Mouse (Mus musculus) spleen, postnatal 10 days (tissue): ENCODE results near the gene Tmem135.

Experiments used
- DNase-seq, 2 experiments: peaks; one replicate each; pipeline ENCODE4 v3.0.0; 2021 to 2022; ENCODE audit warnings: low spot score in 2 of 2

Gene Tmem135

DNA sequence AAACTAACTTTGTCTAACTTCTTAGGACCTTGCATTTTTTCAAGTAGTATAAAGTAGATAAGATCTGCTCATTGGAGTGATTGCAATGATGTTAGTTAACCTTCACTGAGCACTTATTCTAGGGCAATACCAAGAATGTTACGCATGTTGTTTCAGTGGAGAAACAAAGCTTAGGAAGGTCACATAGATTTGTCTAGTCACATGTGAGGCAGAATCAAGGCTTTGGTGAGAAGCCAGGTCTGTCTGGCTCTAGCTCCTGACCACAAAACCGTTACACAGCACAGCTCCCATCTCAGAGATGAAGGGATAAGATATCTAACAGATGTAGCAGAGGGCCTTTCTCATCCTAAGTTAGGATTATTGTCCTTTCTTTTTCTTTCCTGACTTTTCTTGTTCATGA is 13.4 kb downstream of the Tmem135 start:
- DNase-seq = no peak

DNA sequence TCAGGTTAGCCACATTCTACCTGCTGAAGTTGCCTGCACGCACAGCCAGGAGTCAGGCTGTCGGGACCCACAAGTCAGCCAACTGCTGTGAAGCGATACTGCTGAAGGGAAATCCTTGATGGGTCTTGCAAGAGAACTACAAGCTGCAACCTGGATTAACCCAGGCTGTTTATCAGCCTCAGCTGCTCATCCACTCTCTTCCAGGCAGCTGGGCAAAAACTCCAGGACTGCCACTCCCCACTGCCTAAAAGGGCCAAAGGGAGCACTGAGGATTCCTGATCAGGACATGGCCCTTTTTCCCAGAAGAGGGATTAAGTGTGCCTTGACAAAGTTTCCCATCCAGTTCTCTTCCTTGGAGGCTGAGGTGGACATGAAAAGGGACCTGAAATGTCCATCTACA is 15.0 kb downstream of the Tmem135 start:
- no peak for DNase-seq

DNA sequence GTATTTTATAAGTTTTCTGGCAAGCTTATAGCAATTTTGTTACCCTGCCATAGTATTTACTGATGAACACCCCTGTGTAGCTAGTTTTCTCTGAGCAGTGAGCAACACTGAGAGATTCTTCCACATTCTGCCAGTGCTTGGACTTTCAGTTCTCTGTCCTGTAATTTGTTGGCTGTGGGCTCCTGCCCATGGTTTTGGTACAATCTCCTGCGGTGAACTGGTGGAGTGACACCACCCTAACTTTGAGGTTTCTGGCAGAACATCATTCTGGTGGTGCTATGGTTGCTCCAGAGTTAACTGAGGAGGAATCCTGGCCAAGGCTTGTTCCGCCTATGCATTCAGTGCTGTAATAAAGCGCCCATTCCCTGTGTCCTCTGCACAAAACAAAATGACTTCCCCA is 21.1 kb downstream of the Tmem135 start:
- DNase-seq = no peak

DNA sequence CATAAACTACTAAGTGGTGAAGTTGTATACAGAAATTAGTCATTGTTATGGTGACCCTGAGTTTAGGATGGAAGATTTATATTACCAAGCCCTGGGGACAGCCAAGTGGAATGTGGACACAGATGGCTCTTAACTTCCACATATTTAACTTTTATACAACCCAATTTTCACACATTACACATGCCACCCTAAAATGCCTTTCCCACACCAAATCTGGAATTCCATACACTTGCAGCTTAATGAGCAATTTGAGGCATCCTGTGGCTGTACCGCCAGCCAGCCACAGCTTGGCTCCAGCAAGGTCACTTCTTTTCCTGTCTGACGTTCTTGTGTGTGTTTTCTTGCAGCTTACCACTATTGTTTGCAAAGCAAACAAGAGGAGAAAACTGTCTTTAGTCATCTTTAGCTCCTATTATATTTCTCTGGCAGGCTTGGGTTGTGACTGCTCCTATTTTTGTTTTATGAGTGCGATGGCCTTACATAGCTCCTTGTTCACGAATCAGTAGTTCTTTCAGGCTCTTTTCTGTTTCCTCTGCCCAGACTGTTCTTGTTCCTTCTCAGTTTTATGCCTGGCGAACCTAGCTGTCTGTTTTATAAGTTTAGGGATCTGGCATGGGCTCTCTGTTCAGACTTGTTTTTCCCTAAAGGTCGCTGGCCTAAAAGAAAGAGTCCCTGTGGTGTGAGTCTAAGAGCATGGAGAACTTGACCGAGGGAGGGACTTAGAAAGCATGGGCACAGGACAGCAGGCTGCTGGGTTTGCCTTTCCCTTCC is 22.9 kb downstream of the Tmem135 start:
- DNase-seq = no peak

DNA sequence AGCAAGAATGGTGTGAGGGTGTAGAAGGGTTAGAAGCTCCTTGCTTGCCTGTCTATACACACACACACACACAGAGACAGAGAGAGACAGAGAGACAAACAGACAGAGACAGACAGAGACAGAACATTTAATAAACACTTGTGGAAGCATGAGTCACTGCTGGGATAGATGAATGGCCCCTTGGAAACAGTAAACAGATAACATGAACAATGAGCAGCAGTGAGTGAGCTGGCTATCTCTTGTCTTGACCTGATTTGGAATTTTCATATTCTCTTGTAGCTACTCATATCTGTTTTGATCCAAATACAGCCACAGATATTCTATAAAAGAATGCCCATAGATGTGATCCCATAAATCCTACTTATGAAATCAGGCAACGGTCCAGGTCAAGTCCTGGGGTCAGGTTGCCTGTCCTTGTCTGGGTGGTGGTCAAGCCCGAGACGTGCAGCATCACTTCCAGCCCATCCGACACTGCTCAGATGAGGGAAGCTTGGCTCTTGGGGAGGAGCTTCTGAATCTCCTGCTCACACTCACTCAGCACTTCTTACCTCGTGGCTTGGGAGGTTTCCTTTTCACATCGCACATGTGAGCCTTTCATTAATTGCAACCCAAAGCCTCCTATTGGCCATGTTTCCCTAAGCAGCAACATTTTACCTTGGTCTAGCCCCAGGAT is 32.3 kb downstream of the Tmem135 start:
- no peak for DNase-seq

DNA sequence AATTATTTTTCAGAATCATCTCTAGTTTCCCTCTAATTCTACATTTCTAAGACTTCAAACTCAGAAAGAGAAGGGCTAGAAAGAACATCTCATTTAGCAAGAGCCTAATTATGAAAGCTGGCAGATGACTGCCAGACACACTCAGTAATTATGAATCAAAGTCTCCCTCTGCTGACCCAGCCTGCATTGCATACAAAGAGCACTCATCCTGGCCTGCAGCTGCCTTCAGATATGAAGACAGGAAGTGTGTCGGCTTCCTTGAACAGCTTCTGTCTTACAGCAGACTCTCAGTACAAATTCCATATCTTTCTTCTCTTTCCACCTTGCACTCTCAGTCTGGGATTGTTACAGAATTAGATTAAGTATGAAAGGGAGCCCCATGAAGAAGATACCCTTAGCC is 33.1 kb downstream of the Tmem135 start:
- peak in 1 of 2 experiments; percentile 45 for DNase-seq

DNA sequence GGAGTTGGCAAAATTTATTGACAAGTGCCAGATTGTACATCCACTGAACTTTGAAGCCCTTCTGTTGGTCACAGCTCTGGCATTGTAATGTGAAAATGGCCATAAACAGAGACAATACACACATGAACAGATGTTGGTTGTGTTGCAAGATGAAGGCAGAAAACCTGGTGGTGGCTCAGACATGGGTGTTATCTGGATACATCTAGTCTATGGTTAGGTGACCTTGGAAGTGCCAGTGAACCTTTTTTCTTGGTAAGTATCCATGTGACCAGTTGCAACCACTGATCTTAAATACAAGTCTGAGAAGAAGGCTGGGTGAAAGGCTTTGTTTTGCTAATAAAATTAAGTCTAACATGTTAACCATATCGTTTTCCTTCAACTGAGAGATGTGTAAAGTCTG is 33.9 kb downstream of the Tmem135 start:
- DNase-seq = no peak

DNA sequence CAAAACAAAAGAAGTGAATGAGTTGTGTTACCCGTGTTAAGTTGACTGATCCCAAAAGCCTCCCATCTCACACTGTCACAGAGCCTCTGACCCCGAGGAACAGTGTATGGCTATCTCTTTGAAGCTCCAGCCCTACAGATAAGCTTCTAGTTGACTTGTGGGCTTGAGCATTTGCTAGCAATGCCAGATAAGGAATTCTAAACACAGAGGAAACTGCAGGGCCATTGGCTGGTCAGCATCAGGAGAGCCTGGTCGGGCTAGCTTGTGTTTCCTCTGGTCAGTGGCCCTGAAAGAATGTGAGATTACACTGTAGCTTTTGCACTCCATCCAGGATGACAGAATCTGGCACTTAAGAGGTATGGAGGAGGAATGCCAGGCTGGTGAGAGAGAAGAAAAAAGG is 36.4 kb downstream of the Tmem135 start:
- DNase-seq = no peak

DNA sequence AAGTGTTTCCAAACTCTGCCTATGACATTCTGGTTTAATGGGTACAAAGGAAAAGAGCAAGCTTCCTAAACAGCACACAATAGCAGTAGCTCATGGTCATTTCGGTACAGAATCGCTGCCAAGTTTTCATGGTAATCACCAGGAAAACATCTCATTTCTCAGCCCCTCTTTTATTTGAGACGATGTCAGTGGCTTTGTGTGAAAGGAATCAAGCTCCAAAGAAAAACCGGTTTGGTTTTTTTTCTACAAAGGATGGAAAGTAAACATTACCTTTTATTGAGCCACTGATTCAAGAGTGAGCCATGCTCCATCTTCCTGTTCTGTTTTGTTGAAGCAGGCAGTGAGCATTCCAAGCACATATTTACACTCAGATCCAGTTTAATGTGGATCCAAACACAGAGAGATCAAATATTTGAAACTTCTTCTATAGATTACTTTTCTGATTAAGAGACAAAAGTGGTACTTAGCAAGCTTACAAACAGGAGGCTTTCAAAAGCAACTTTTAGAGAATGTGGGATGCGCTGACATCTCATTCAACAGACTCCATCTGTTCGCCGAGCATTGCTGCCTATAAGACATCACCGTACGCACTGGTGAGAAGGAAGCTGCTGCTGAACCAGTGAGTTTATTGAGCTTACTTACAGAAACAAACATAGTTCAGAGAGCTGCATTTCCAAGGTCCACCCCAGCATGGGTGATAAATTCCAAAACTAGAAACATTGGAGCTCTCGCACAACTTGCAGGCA is 38.7 kb downstream of the Tmem135 start:
- DNase-seq = no peak

DNA sequence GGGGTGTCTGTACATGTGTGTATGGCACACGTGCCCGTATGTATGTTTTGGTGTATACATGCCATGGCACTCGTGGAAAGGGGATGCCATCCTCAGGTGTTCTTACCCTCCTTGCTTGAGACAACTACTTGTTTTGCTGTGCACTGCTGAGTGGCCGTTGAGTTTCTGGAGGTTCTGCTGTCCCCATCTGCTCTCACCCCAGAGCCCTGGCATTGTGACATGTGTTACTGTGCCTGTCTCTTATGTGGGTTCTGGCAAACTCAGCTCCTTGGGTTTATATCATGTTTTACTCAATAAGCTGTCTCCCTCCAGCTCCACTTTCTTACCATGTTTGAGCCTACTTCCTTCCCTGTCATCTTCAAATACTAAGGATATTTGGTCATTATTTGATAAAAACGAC is 40.0 kb downstream of the Tmem135 start:
- DNase-seq = no peak

DNA sequence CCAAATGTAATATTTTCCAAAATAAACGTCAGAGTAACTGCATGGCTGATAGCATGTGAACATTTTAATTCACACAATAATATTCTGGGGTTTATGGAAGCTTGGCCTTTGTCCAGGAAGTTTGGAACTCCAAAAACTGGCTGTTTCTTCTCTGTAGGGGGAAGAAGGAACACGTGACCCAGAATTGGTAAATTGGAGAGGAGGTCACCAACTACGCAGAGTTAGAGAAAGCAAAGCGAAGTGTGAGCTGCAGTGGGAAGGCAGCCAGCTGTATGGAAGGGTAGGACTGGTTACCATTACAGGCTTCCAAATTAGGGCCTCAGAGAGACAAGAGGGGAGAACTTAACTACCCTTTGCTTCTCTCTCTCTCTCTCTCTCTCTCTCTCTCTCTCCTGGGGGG is 47.7 kb downstream of the Tmem135 start:
- DNase-seq = no peak

DNA sequence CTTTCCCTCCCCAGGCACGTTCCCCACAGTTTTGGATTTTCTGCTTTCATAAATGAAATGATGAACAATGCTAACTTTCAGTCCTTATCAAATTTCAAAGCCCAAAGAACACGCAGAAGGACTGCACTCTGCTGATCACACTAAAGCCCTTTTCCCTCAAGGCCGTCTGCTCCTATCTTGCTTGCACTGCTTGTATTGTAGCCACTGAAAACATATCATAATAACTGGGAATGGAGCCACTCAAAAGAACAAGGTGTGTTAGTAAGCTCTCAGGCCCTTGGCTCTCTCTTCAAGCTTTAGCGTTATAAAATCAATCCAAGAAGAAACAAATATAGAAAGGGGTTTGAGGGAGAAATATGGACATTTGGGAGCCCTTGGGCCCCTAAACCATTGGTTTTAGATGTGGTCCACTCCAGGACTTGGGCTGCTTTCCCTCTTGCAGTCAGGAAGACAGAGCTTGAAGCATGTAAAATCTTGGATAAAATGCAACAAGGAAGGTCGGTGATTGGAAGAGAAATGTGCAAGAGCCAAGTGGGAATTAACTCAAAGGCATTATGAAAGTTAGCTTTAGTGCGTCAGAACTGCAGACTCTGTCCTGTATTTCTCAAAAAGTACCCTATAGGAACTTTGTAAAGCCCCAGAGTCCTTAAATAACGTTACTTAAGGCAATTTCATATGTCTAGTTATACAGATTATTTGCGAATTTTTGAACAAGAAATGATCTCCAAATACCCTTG is 48.3 kb downstream of the Tmem135 start:
- DNase-seq = no peak

DNA sequence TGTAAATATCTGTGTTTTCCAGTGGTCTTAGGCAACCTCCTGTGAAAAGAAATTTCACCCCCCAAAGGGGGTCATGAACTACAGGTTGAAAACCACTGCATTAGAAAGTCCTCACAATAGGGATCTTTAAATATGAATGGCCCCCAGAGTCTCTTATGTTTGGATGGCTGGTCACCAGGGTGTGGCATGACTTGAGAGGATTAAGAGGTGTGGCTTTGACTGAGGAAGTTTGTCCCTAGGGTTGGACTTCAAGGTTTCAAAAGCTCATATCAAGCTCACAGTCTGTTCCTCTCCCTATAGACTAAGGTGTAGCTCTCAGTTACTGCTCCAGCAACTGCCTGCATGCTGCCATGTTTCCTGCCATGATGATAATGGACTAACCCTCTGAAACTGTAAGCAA is 62.0 kb downstream of the Tmem135 start:
- DNase-seq = no peak

DNA sequence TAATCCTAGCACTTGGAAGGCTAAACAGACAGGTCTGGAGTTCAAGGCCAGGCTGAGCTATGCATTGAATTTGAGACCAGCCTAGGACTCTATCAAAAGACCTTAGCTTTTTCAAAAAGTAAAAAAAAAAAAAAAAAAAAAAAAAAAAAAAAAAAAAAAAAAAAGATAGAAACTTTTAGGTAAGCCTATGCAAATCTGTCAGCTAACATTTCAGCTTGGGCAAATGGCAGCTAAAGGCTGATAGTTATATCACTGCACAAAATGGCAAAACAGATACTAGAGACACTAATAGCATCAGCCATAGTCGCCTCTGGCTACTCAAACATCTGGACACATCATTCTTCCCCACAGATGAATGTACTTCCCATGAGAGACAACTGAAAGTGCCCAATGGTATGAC is 64.2 kb downstream of the Tmem135 start:
- DNase-seq = no peak

DNA sequence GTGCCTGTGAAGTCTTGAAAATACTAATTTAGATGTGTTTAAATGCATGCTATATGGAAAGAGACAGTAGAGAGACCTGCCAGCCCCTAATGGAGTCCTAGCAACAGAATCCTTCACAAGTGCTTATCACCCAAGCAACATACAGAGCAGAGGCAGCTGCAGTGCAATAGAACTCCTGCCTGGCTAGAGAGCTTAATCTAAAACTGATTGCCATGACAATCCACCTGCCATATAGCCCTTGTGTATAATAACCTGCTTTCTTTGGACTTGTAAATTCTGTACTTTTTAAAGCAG is 64.9 kb downstream of the Tmem135 start:
- no peak for DNase-seq

DNA sequence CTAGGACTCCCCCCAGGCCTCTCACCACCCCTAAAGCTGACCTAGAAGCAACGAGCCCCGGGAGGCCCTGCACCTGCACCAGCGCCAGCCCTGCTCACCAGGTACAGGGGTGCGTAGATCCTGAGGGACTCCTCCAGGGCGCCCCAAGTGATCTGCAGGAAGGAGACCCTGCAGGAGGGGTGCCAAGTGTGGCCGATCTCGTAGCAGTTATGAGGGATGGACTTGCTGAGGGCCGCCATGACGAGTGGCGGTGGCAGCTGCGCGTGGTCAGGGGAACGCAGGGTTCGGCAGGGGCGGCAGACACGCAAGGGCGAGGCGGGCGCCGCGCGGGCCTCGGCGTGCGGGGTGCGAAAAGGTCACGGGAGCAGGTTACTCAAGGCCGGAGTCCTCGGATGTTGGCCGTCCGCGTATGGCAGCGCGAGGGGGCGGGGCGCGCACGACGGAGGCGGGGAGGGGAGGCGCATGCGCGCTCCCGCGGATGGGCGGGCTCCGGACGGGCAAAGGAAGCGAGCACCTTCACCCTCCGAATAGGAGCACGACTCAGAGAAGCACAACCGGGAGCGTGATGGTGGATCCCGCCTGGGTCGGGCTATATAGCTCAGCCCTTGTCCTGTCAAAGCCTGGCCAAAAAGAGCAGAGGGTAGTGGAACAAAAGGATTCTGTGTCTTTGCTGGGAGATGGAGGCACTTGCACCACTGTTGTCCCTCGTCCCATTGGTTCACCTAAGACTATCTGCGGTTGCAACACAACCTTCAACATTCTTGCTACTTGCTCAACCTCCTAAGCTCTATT is 65.5 kb downstream of the Tmem135 start:
- peak; percentile 82 to 92 for DNase-seq

DNA sequence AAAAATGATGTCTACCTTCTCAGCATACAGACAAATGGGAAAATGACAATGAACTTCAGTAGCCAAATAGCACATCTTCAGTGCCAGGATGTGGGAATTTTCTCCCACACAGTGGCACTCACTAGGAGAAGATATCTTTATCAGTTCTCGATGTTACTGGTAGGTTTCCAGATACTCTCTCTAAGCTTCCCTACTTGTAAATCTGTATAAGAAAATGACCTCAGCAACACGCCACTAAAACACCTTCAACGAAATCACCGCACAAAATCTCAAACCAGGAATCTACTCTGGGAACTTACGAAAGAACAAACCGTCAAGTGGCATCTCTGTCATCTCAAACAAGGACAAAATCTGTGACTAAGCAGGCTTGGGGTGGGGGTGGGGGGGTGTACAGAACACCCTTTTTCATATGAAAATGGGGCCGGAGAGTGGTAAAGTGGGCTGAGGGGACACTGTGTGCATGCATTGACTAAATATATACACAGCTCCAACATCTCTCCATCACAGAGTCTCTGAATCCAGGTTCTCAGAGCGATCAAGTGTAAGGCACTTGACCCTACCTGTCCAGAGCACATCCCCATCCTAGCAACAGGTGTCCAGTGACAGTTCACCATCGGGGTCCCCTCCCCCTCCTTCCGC is 66.2 kb downstream of the Tmem135 start:
- DNase-seq = no peak

DNA sequence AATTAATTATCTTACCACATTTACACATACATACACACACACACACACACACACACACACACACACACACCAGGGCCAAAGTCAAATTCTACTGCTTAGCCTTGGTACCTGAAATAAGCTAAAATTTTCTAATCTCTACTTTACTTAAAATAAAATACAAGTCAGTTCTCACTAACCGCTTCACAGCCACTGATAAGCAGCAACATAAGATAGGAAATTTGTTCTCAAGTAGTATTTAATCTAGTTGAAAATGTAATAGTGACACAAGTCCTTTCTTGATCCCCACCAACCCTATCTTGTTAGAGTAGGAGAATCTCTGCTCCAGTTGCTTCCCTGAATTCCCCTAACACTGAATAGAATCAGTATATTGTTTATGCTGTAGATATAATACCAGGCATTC is 67.6 kb downstream of the Tmem135 start:
- DNase-seq = no peak

DNA sequence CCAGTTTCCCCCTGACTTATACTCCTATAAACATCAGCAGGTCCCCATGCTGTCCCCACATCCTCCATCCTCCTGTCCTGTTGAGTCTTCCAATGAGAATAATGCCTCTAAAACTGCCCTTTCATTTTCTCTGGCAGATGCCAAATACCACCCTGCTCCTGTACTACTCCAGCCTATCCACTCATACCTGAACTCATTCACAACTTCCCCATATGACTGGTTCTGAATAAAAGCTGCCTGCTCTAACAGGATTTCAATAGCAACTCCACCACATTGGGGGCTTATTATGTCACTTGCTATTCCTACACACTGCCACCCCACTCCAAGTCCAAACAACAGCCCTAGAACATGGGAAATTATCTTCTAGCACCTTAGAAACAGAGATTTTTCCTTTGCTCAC is 68.7 kb downstream of the Tmem135 start:
- DNase-seq = no peak

DNA sequence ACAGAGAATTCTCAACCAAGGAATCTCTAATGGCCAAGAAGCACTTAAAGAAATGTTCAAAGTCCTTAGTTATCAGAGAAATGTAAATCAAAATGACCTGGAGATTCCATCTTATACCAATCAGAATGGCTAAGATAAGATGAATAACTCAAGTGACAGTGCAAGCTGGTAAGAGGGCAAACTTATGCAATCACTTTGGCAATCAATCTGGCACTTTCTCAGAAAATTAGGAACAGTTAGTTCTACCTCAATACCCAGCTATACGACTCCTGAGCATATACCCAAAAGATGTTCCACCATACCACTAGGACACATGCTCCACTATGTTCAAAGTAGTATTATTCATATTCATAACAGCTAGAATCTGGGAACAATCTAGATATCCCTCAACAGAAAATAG is 74.1 kb downstream of the Tmem135 start:
- no peak for DNase-seq

DNA sequence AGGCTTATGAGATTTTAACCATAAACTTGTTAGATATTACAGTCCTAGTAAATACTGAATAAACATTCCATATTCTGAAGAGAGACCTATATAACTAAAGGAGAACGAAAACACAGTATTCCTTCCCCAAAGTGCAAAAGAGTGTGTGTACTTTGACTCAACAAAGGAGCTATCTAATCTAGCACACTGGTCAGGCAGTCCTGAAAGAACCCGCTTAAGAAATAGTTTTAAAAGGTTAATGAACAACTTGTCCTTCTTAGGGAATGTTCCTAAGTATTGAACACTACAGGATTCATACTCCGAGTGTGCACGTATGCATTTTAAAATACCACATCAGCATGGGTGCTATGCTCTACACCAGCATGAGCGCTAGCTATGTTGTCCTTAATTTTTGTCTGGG is 76.3 kb downstream of the Tmem135 start:
- no peak for DNase-seq
